Mouse (Mus musculus) embryo, embryonic 10 days (tissue): ENCODE results near the gene Bnc1.

Source experiments
- DNase-seq: peaks from one replicate; pipeline ENCODE4 v3.0.0-alpha.2; 2015; ENCODE audit warnings: low spot score

The Bnc1 gene

GRCm38 (mm10) chr7:81974616-81975015, 17.5 kb downstream of the Bnc1 start:
- DNase-seq, result no peak

GRCm38 (mm10) chr7:81973939-81974338, 18.2 kb downstream of the Bnc1 start:
- no peak for DNase-seq

- no peak for DNase-seq
These were observed 18.8 kb downstream of the Bnc1 start for GRCm38 (mm10) chr7:81973339-81973738.

GRCm38 (mm10) chr7:81968975-81969374, 23.1 kb downstream of the Bnc1 start:
- no peak for DNase-seq

- DNase-seq, result no peak
These were observed 23.6 kb downstream of the Bnc1 start for GRCm38 (mm10) chr7:81968451-81968850.

GRCm38 (mm10) chr7:81966195-81966594, 25.9 kb downstream of the Bnc1 start:
- DNase-seq, result no peak

GRCm38 (mm10) chr7:81959704-81960103, 32.4 kb downstream of the Bnc1 start:
- DNase-seq, result peak; percentile 49

GRCm38 (mm10) chr7:81954208-81954846, 37.8 kb downstream of the Bnc1 start:
- DNase-seq, result peak; percentile 37

- no peak for DNase-seq
These were observed 41.6 kb downstream of the Bnc1 start for GRCm38 (mm10) chr7:81950499-81950898.

GRCm38 (mm10) chr7:81945398-81945797, 46.7 kb downstream of the Bnc1 start:
- DNase-seq, result peak; percentile 63

GRCm38 (mm10) chr7:81934806-81935205, 57.3 kb downstream of the Bnc1 start:
- DNase-seq, result peak; percentile 15

- peak; percentile 82 for DNase-seq
These were observed 57.8 kb downstream of the Bnc1 start, which contains the start of gene Hdgfl3 for GRCm38 (mm10) chr7:81934267-81934745. Gene Hdgfl3, minus strand, starts transcription at chr7:81934473.

- DNase-seq, result peak; percentile 45
These were observed 58.4 kb downstream of the Bnc1 start for GRCm38 (mm10) chr7:81933601-81934266.

- DNase-seq, result peak; percentile 38
These were observed 59.0 kb downstream of the Bnc1 start for GRCm38 (mm10) chr7:81933061-81933600.

GRCm38 (mm10) chr7:81932521-81933045, 59.5 kb downstream of the Bnc1 start:
- no peak for DNase-seq

GRCm38 (mm10) chr7:81928998-81929397, 63.1 kb downstream of the Bnc1 start:
- no peak for DNase-seq

GRCm38 (mm10) chr7:81921379-81921952, 70.6 kb downstream of the Bnc1 start:
- no peak for DNase-seq

- DNase-seq, result no peak
These were observed 71.8 kb downstream of the Bnc1 start for GRCm38 (mm10) chr7:81920314-81920713.

GRCm38 (mm10) chr7:81918316-81918715, 73.8 kb downstream of the Bnc1 start:
- peak; percentile 46 for DNase-seq
